Mouse (Mus musculus) spleen, adult 2 months (tissue): Measurements from ENCODE around the gene Gdf9.

Experiments
- CTCF ChIP-seq: fragments of 200-500 bp; IDR thresholded peaks from 2 replicates; pipeline ENCODE4 v1.5.1; 2011; ENCODE audit warnings: mild to moderate bottlenecking, inconsistent platforms; ENCODE audit not compliant: insufficient read depth, insufficient read length, insufficient replicate concordance; ENCODE audit errors: extremely low read depth
- POLR2A ChIP-seq: fragments of 200-500 bp; IDR thresholded peaks from 2 replicates; pipeline ENCODE4 v1.6.1; 2011; ENCODE audit warnings: low read depth, low read length, inconsistent platforms

- no peak for TF ChIP-seq CTCF
- TF ChIP-seq POLR2A: no peak
Measured at GRCm38 (mm10) chr11:53445562-53445961, 14.7 kb downstream of the Gdf9 start.
